Mouse (Mus musculus): ENCODE data around the gene Wdr38. TPM values are rescaled to one million over a fixed set of nuclear protein-coding genes. Genes with fewer than 3 reads are reported as not detected.
"Not testable (repeated sequence)": the region's sequence is repeated elsewhere in the genome, so short reads cannot be mapped to it uniquely, and the experiment has no call there.

Wdr38 gene
- total RNA-seq, 1 experiment, result 1.7 TPM

DNA sequence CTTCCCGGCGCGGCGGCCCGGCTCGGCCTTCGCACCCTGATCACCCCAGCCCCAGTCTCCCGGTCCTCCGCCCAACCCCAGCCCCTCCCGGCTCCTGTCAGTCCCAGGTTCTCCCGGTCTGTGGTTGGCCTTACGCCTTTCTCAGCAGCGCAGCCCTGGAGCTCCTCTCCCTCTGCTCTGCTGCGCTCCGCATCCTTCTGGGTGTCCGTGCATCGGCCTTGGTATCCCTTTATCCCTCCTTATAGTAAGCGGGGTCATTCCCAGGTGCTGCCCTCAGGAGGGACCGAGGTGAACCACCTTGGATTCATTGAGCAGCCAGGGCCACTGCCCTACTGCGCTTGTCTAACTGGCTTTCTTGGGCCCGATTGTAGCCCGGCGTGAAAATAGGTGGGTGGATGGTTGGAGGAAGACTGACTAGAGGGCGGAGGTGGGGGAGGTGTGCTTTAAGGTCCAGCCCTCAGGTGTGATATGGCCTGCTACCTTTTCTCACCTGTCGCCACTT, 11.1 kb downstream of the Wdr38 start:
- H3K9me3 ChIP-seq (ENCODE audit: control insufficient read depth, insufficient read depth, low read depth, low read length), result no peaks in the 10 kb centered on the region
- in situ Hi-C loops (cut with MboI; ENCODE audit: low sequenced_read_pairs in 2 of 2, unreplicated experiment in 2 of 2), result no loop called here
- no peak for DNase-seq (ENCODE audit: low read depth, low spot score)

DNA sequence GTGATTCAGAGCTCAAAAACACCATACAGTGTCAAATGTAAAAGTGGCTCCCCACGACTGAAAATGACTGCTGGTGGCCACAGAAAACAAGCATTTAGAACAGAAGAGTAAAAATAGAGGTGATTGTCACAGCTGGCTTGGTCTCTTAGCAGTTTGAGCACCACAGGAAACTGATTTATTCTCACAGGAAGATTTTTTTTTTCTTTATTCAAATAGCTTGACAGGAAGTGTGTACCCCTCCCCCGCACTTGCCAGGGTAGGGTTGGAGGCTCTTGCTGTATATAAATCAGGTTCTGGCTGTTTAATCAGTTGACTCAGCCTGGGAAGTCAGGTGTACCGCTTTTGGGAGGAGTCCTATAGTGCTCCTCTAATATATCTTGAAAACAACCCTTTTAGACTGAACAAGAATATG, 11.7 kb downstream of the Wdr38 start:
- H3K36me3 ChIP-seq (ENCODE audit: control insufficient read depth, insufficient read depth, low read length, poor library complexity, severe bottlenecking), result peaks cover 16% of the 10 kb centered on the region
- no peaks in the 10 kb centered on the region for H3K9me3 ChIP-seq (ENCODE audit: control insufficient read depth, insufficient read depth, low read depth, low read length)
- in situ Hi-C loops (cut with MboI; ENCODE audit: low sequenced_read_pairs in 2 of 2, unreplicated experiment in 2 of 2), result no loop called here
- peaks cover 3 to 4% of the 10 kb centered on the region in 2 experiments; a peak in 3 of 4 replicates for H3K4me1 ChIP-seq (ENCODE audit: control insufficient read depth in 2 of 2, insufficient read depth in 2 of 2, low read length in 2 of 2, poor library complexity in 1 of 2)
- H3K27ac ChIP-seq (ENCODE audit: insufficient read depth, low read depth, low read length, poor library complexity, severe bottlenecking), result no peak overlapping the region
- TF ChIP-seq ZNF384 (IDR thresholded peaks at IDR 0.05; ENCODE audit: low read depth, low read length) (no peak), CHD2 (IDR thresholded peaks at IDR 0.05; ENCODE audit: low read depth, low read length) (no peak), ZC3H11A (IDR thresholded peaks at IDR 0.05; ENCODE audit: borderline replicate concordance, low read depth, low read length) (no peak), HCFC1 (IDR thresholded peaks at IDR 0.05; ENCODE audit: borderline replicate concordance, insufficient read depth, low read length) (no peak), MAFK (IDR thresholded peaks at IDR 0.05; ENCODE audit: insufficient read depth, low read depth, low read length) (no peak)
- peak overlapping the region; percentile 99 for H3K9ac ChIP-seq (ENCODE audit: insufficient read depth, low read depth, low read length, poor library complexity, severe bottlenecking)
- no peak for DNase-seq (ENCODE audit: low read depth, low spot score)
- H3K4me3 ChIP-seq (ENCODE audit: insufficient read depth in 1 of 2, low read depth in 1 of 2, low read length in 2 of 2, poor library complexity in 1 of 2, severe bottlenecking in 1 of 2), result peak overlapping the region; percentile 78 to 98

More for the DNA sequence above, 11.1 kb downstream of the Wdr38 start:
- H3K36me3 ChIP-seq (ENCODE audit: control insufficient read depth, insufficient read depth, low read length, poor library complexity, severe bottlenecking), result peaks cover 19% of the 10 kb centered on the region
- TF ChIP-seq CHD2 (IDR thresholded peaks at IDR 0.05; ENCODE audit: low read depth, low read length) (no peak), ZNF384 (IDR thresholded peaks at IDR 0.05; ENCODE audit: low read depth, low read length) (no peak), MAFK (IDR thresholded peaks at IDR 0.05; ENCODE audit: insufficient read depth, low read depth, low read length) (no peak)
- H3K27ac ChIP-seq (ENCODE audit: insufficient read depth, low read depth, low read length, poor library complexity, severe bottlenecking), result peak overlapping the region; percentile 72; the same call in 1 of the 2 replicates
- peaks cover 3 to 4% of the 10 kb centered on the region in 2 experiments; a peak in 3 of 4 replicates for H3K4me1 ChIP-seq (ENCODE audit: control insufficient read depth in 2 of 2, insufficient read depth in 2 of 2, low read length in 2 of 2, poor library complexity in 1 of 2)
- H3K9ac ChIP-seq (ENCODE audit: insufficient read depth, low read depth, low read length, poor library complexity, severe bottlenecking), result peak overlapping the region; percentile 99
- peak overlapping the region; percentile 78 to 98 for H3K4me3 ChIP-seq (ENCODE audit: insufficient read depth in 1 of 2, low read depth in 1 of 2, low read length in 2 of 2, poor library complexity in 1 of 2, severe bottlenecking in 1 of 2)

- H3K36me3 ChIP-seq (ENCODE audit: control insufficient read depth, insufficient read depth, low read length, poor library complexity, severe bottlenecking), result peaks cover 10% of the 10 kb centered on the region
- H3K4me3 ChIP-seq (ENCODE audit: insufficient read depth in 1 of 2, low read depth in 1 of 2, low read length in 2 of 2, poor library complexity in 1 of 2, severe bottlenecking in 1 of 2); H3K9me3 ChIP-seq (ENCODE audit: control insufficient read depth, insufficient read depth, low read depth, low read length); DNase-seq (ENCODE audit: low read depth, low spot score); in situ Hi-C loops (cut with MboI; ENCODE audit: low sequenced_read_pairs in 2 of 2, unreplicated experiment in 2 of 2); H3K27ac ChIP-seq (ENCODE audit: insufficient read depth, low read depth, low read length, poor library complexity, severe bottlenecking); H3K4me1 ChIP-seq (ENCODE audit: control insufficient read depth in 2 of 2, insufficient read depth in 2 of 2, low read length in 2 of 2, poor library complexity in 1 of 2); H3K9ac ChIP-seq (ENCODE audit: insufficient read depth, low read depth, low read length, poor library complexity, severe bottlenecking): not testable (repeated sequence)
These were observed 12.9 kb downstream of the Wdr38 start for GRCm38 (mm10) chr2:39010144-39010543.

GRCm38 (mm10) chr2:39011264-39011663, 14.0 kb downstream of the Wdr38 start:
- Histone ChIP-seq H3K9ac (ENCODE audit: insufficient read depth, low read depth, low read length, poor library complexity, severe bottlenecking) (no peak overlapping the region), H3K9me3 (ENCODE audit: control insufficient read depth, insufficient read depth, low read depth, low read length) (no peaks in the 10 kb centered on the region), H3K4me3 (ENCODE audit: insufficient read depth in 1 of 2, low read depth in 1 of 2, low read length in 2 of 2, poor library complexity in 1 of 2, severe bottlenecking in 1 of 2) (no peak overlapping the region), H3K36me3 (ENCODE audit: control insufficient read depth, insufficient read depth, low read length, poor library complexity, severe bottlenecking) (peaks cover 15% of the 10 kb centered on the region), H3K27ac (ENCODE audit: insufficient read depth, low read depth, low read length, poor library complexity, severe bottlenecking) (no peak overlapping the region), H3K4me1 (ENCODE audit: control insufficient read depth in 2 of 2, insufficient read depth in 2 of 2, low read length in 2 of 2, poor library complexity in 1 of 2) (peaks cover under 1 to 4% of the 10 kb centered on the region in 2 experiments; a peak in 3 of 4 replicates)
- TF ChIP-seq MAFK (IDR thresholded peaks at IDR 0.05; ENCODE audit: insufficient read depth, low read depth, low read length) (no peak), HCFC1 (IDR thresholded peaks at IDR 0.05; ENCODE audit: borderline replicate concordance, insufficient read depth, low read length) (no peak), ZC3H11A (IDR thresholded peaks at IDR 0.05; ENCODE audit: borderline replicate concordance, low read depth, low read length) (no peak)
- no peak for DNase-seq (ENCODE audit: low read depth, low spot score)
- in situ Hi-C loops (cut with MboI; ENCODE audit: low sequenced_read_pairs in 2 of 2, unreplicated experiment in 2 of 2), result no loop called here

DNA sequence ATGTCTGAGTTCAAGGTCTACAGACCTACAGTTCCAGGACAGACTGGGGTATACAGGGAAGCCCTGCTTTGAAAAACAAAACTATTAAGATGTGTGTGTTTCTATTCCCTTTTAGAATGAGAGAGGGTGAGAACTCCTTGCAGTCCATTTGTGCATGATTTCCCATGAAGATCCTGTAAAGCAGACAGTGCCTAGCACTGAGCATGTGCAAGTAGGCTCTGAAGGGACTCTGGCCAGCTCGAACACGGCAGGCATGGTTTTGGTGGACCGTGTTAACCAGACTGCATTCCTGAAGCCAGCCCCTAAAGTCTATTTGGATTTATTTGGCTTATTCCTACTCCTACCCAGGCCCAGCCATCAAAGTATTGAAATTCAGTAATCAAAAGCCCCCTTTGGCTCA, 14.7 kb downstream of the Wdr38 start:
- H3K36me3 ChIP-seq (ENCODE audit: control insufficient read depth, insufficient read depth, low read length, poor library complexity, severe bottlenecking), result peaks cover 19% of the 10 kb centered on the region
- TF ChIP-seq ZC3H11A (IDR thresholded peaks at IDR 0.05; ENCODE audit: borderline replicate concordance, low read depth, low read length) (no peak), CHD2 (IDR thresholded peaks at IDR 0.05; ENCODE audit: low read depth, low read length) (no peak), ZNF384 (IDR thresholded peaks at IDR 0.05; ENCODE audit: low read depth, low read length) (no peak), HCFC1 (IDR thresholded peaks at IDR 0.05; ENCODE audit: borderline replicate concordance, insufficient read depth, low read length) (no peak), MAFK (IDR thresholded peaks at IDR 0.05; ENCODE audit: insufficient read depth, low read depth, low read length) (no peak)
- no peak overlapping the region for H3K27ac ChIP-seq (ENCODE audit: insufficient read depth, low read depth, low read length, poor library complexity, severe bottlenecking)
- H3K9me3 ChIP-seq (ENCODE audit: control insufficient read depth, insufficient read depth, low read depth, low read length), result no peaks in the 10 kb centered on the region
- peaks cover 0 to under 1% of the 10 kb centered on the region in 2 experiments; a peak in 2 of 4 replicates for H3K4me1 ChIP-seq (ENCODE audit: control insufficient read depth in 2 of 2, insufficient read depth in 2 of 2, low read length in 2 of 2, poor library complexity in 1 of 2)
- H3K9ac ChIP-seq (ENCODE audit: insufficient read depth, low read depth, low read length, poor library complexity, severe bottlenecking), result no peak overlapping the region
- in situ Hi-C loops (cut with MboI; ENCODE audit: low sequenced_read_pairs in 2 of 2, unreplicated experiment in 2 of 2), result no loop called here
- DNase-seq (ENCODE audit: low read depth, low spot score), result no peak
- no peak overlapping the region for H3K4me3 ChIP-seq (ENCODE audit: insufficient read depth in 1 of 2, low read depth in 1 of 2, low read length in 2 of 2, poor library complexity in 1 of 2, severe bottlenecking in 1 of 2)
